Comparison of ENCODE assay signal across 18 mouse cellular contexts in the genomic region with DNA sequence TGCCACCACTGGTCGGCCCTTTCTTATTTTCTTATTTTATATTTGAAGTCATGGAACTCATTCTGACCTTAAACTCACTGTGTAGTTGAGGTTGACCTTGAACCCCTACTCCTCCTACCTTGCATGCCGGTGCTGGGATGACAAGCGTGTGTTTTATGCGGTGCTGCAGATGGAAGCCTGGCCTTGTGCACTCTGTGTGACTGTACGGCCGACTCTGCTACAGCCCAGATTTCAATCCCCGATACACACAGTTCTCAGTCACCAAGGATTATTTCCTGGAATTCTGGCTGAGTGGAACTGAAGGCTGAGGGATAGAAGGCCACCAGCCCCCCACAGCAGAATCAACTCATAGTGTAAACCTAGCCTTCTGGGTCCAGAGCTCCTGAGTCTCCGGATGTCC.
"Had no signal": no experiment of that assay in that cellular context is flagged by ENCODE, and none has a peak within 500 bp of the region (broad histone marks: within the 10 kb centered on the region; RNA-seq: fewer than 3 reads in every experiment).

No protein-coding gene starts in this region.

- H3K9ac ChIP-seq: liver, embryonic 14.5 days; lung, embryonic 14.5 days; neural tube, embryonic 13.5 days; neural tube, embryonic 15.5 days had no signal

- H3K4me2 ChIP-seq: neural tube, embryonic 13.5 days; neural tube, embryonic 15.5 days had no signal

- H3K36me3 ChIP-seq: neural tube, embryonic 13.5 days; neural tube, embryonic 15.5 days had no signal

- H3K27ac ChIP-seq: liver, embryonic 14.5 days; midbrain, embryonic 10.5 days; neural tube, embryonic 13.5 days; neural tube, embryonic 15.5 days had no signal

- ATAC-seq: midbrain, embryonic 16.5 days had no signal

- H3K9me3 ChIP-seq: midbrain, embryonic 10.5 days; neural tube, embryonic 13.5 days; neural tube, embryonic 15.5 days had no signal

- H3K4me3 ChIP-seq: midbrain, embryonic 10.5 days; myocyte; neural tube, embryonic 13.5 days had no signal

- DNase-seq: lung, adult 18-20 months; lung, embryonic 14.5 days; lung, postnatal 10 days; lung, postnatal 4 days; retina, postnatal 1 day; right cerebral cortex, adult 18-20 months; right cerebral cortex, postnatal 25 days; right cerebral cortex, postnatal 4 days; spleen, adult 18-20 months; thymus, adult 18-20 months; thymus, postnatal 14 days; thymus, postnatal 36 days had no signal
